In the genomic region with DNA sequence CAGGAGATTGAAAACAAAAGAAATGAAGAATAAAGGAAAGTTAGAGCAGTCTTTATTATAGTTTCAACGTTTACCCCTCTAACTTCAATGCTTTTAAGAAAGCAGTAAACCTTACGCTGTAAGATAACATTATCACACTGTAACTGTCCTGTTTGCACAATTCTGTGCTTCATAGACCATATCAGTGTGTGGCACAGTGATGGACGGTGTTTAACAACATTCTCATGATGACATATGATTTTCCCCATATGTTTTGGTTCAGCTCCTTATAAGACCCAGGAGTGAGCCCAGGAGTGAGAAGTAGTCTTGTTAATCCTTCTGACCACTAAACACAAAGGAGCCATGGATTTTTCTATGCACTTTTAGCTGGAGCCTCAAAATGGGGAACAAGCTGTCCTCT, we compare ENCODE assay signal across 26 mouse cellular contexts. TPM values are rescaled to one million over a fixed set of nuclear protein-coding genes. Genes with fewer than 3 reads are reported as not detected.
DNase-seq lines count a peak whose midpoint lies in the region; ATAC-seq and TF ChIP-seq lines count a peak whose summit lies in the region.
"Had no signal": no experiment of that assay in that cellular context is flagged by ENCODE, and none has a peak within 500 bp of the region (broad histone marks: within the 10 kb centered on the region; RNA-seq: fewer than 3 reads in every experiment).

No protein-coding gene starts in this region.

- WGBS in liver, embryonic 13.5 days (ENCODE audit: insufficient replicate concordance), result 16% methylated on average over 3 of the region's 3 CpGs
- 84% methylated on average over 3 of the region's 3 CpGs for WGBS in lung, adult 2 months

- no peaks in the 10 kb centered on the region for H3K9me3 ChIP-seq in G1E (replicated peaks)
- no peaks in the 10 kb centered on the region for H3K9me3 ChIP-seq in liver, embryonic 13.5 days (replicated peaks)
- H3K9me3 ChIP-seq: embryonic facial prominence, embryonic 12.5 days; heart, embryonic 13.5 days; hindbrain, embryonic 10.5 days; hindbrain, embryonic 15.5 days; kidney, embryonic 15.5 days; midbrain, embryonic 15.5 days had no signal

- peak overlapping the region; percentile 73 for H3K27ac ChIP-seq in liver, embryonic 13.5 days
- H3K27ac ChIP-seq: embryonic facial prominence, embryonic 12.5 days; gastrocnemius, adult 2 months; heart, embryonic 13.5 days; hindbrain, embryonic 10.5 days; hindbrain, embryonic 15.5 days; kidney, embryonic 15.5 days; layer of hippocampus, adult 2 months; left cerebral cortex, adult 2 months; midbrain, embryonic 15.5 days had no signal

- H3K4me3 ChIP-seq in G1E (ENCODE audit: low read depth, low read length), result no peak overlapping the region
- no peak overlapping the region for H3K4me3 ChIP-seq in liver, embryonic 13.5 days (replicated peaks)
- no peak overlapping the region for H3K4me3 ChIP-seq in lung, adult 2 months (replicated peaks; ENCODE audit: extremely low read depth, low read depth, low read length)
- H3K4me3 ChIP-seq: embryonic facial prominence, embryonic 12.5 days; gastrocnemius, adult 2 months; heart, embryonic 13.5 days; hindbrain, embryonic 10.5 days; hindbrain, embryonic 15.5 days; kidney, embryonic 15.5 days; layer of hippocampus, adult 2 months; left cerebral cortex, adult 2 months; midbrain, embryonic 15.5 days had no signal

- peaks cover 47% of the 10 kb centered on the region for H3K4me1 ChIP-seq in G1E (ENCODE audit: insufficient read depth, low read depth, low read length)
- peaks cover 56% of the 10 kb centered on the region for H3K4me1 ChIP-seq in liver, embryonic 13.5 days (replicated peaks)
- H3K4me1 ChIP-seq in lung, adult 2 months (ENCODE audit: control insufficient read depth, insufficient read depth, low read length), result no peaks in the 10 kb centered on the region; the same call in 1 of the 2 replicates
- H3K4me1 ChIP-seq: midbrain, embryonic 15.5 days had no signal

- ATAC-seq in G1E (ENCODE audit: extremely low read depth, insufficient number of reproducible peaks, low FRiP score, poor library complexity, severe bottlenecking), result 0 out of 2 replicates have a peak, but pooled peaks have one; percentile 29
- ATAC-seq in common myeloid progenitor, adult 5-6 weeks (replicated peaks; ENCODE audit: low read depth, poor library complexity, severe bottlenecking), result peak; percentile 39; the same call in 1 of the 2 replicates
- ATAC-seq in liver, embryonic 13.5 days (ENCODE audit: low read depth), result peak; percentile 85
- ATAC-seq in megakaryocyte, adult 5-6 weeks (ENCODE audit: poor library complexity, severe bottlenecking), result 0 out of 2 replicates have a peak, but pooled peaks have one; percentile 27
- ATAC-seq: forebrain, embryonic 16.5 days; midbrain, embryonic 15.5 days had no signal

- no peak for TF ChIP-seq CTCF in G1E (IDR thresholded peaks at IDR 0.05; ENCODE audit: low read depth, low read length)
- TF ChIP-seq CTCF in lung, adult 2 months (IDR thresholded peaks at IDR 0.05; ENCODE audit: insufficient read depth, low read length), result no peak

- H3K9ac ChIP-seq in liver, embryonic 13.5 days, result 0 out of 2 replicates have a peak overlapping the region, but pooled peaks have one; percentile 26
- H3K9ac ChIP-seq: embryonic facial prominence, embryonic 12.5 days; heart, embryonic 13.5 days; hindbrain, embryonic 15.5 days; kidney, embryonic 15.5 days; midbrain, embryonic 15.5 days had no signal

- H3K27me3 ChIP-seq in G1E (ENCODE audit: insufficient read depth, low read length), result no peaks in the 10 kb centered on the region
- no peaks in the 10 kb centered on the region for H3K27me3 ChIP-seq in liver, embryonic 13.5 days
- H3K27me3 ChIP-seq: embryonic facial prominence, embryonic 12.5 days; heart, embryonic 13.5 days; hindbrain, embryonic 15.5 days; kidney, embryonic 15.5 days; midbrain, embryonic 15.5 days had no signal

- no peak for TF ChIP-seq POLR2A in lung, adult 2 months (IDR thresholded peaks at IDR 0.05; ENCODE audit: borderline replicate concordance, extremely low read depth, low read depth, low read length)

- no peak overlapping the region for H3K4me2 ChIP-seq in liver, embryonic 13.5 days
- H3K4me2 ChIP-seq: embryonic facial prominence, embryonic 12.5 days; heart, embryonic 13.5 days; hindbrain, embryonic 15.5 days; kidney, embryonic 15.5 days; midbrain, embryonic 15.5 days had no signal

- H3K36me3 ChIP-seq in G1E (replicated peaks), result peaks cover 4% of the 10 kb centered on the region
- H3K36me3 ChIP-seq in liver, embryonic 13.5 days, result no peaks in the 10 kb centered on the region
- H3K36me3 ChIP-seq: embryonic facial prominence, embryonic 12.5 days; heart, embryonic 13.5 days; hindbrain, embryonic 10.5 days; hindbrain, embryonic 15.5 days; kidney, embryonic 15.5 days; midbrain, embryonic 15.5 days had no signal

- no peak for DNase-seq in G1E (ENCODE audit: low spot score)
- DNase-seq in liver, embryonic 13.5 days, result no peak
- no peak for DNase-seq in heart, postnatal 4 days
- no peak for DNase-seq in ovary, postnatal 10 days (ENCODE audit: low spot score)
- DNase-seq in lung, adult 2 months, result no peak
- DNase-seq: adrenal gland, postnatal 10 days; cerebellum, adult 8-10 months; cerebellum, postnatal 25 days; gastrocnemius, adult 2 months; heart, postnatal 10 days; kidney, adult 18-20 months; kidney, postnatal 25 days; lung, postnatal 36 days; thymus, adult 2 months; thymus, postnatal 36 days had no signal

RNA-seq across cellular contexts. Expression of gene Gadd45a, which starts 9.7 kb away (rescaled TPM):
- 118 and 134 TPM in 2 replicates for total RNA-seq in G1E (2014; fragmentation: Nextera tagmentation)
- 110 and 118 TPM in 2 replicates for total RNA-seq in G1E (2017)
- polyA plus RNA-seq in G1E (2012), result 111 and 121 TPM in 2 replicates
- total RNA-seq in common myeloid progenitor, adult 5-6 weeks (2017), result 36.0 and 41.3 TPM in 2 replicates
- 91.1 and 99.5 TPM in 2 replicates for polyA plus RNA-seq in liver, embryonic 13.5 days (2015; fragmentation: Nextera tagmentation; extraction: Ambion mirVana)
- 59.6 and 62.4 TPM in 2 replicates for total RNA-seq in megakaryocyte, adult 5-6 weeks (2015)
- total RNA-seq in megakaryocyte, adult 5-6 weeks (2017), result 77.2 and 95.9 TPM in 2 replicates
- total RNA-seq in heart, postnatal 4 days (2021), result 1 to 10 TPM; 7.2 to 8.7 TPM
- polyA plus RNA-seq in lung, adult 2 months (2012; rRNA removed), result 31.0 and 32.7 TPM in 2 replicates

Comparison
In these comparisons a context has a peak if more than half of its experiments do, and no peak if none do; other contexts are left out.
1. ATAC-seq: peak in every context shown above with its lines; median percentile 85 in liver, embryonic 13.5 days; 39 in common myeloid progenitor, adult 5-6 weeks; 29 in G1E; 27 in megakaryocyte, adult 5-6 weeks.